Mouse (Mus musculus) embryo, embryonic 10.5 days (tissue): ENCODE data around the gene Olah.
A peak's percentile ranks its signal among the peaks of the same experiment; 100 is the strongest.

Source experiments
- DNase-seq: peaks from one replicate; pipeline ENCODE4 v3.0.0-alpha.2; 2015; ENCODE audit warnings: low spot score

Olah gene

DNA sequence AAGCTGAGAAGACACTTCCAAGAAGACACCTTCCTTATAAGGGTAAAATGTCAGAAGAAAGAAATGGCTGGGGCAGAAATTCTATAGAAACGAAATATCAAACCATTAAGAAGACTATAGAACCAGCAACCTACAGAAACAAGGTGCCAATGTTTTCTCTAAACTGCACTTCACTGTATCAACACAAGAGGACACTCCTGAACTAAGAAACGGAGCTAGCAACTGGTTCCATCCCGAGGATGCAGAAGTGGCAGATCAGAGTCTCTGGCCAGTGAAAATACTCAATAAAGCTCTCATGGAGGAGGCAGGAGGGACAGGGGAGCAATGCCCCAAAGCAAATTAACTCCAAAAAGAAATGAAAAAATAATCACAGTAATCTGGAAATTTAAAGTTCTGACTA lies 48.1 kb downstream of the Olah start:
- peak; percentile 66 for DNase-seq

DNA sequence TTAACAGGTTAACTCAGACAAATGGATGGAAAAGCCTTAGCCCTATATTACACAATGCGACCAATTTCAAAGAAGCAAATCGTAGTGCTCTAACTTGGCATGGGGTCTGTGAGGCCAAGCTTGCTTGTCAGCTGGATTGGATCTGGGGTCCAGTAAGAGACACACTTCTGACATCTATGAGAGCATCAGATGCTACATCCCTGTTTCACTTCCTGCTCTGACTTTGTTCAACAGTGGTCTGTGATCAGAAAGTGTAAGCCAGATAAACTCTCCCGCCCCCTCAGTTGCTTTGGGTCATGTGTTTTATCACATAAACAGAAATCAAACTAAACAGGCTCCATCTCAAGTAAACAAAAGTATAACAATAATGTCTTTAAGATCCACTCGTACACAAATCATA lies 48.6 kb downstream of the Olah start:
- no peak for DNase-seq

GRCm38 (mm10) chr2:3335611-3336301 lies 61.3 kb downstream of the Olah start, which contains the start of gene Acbd7:
Acbd7 (plus strand) TSS chr2:3336168.
- peak; percentile 73 for DNase-seq

DNA sequence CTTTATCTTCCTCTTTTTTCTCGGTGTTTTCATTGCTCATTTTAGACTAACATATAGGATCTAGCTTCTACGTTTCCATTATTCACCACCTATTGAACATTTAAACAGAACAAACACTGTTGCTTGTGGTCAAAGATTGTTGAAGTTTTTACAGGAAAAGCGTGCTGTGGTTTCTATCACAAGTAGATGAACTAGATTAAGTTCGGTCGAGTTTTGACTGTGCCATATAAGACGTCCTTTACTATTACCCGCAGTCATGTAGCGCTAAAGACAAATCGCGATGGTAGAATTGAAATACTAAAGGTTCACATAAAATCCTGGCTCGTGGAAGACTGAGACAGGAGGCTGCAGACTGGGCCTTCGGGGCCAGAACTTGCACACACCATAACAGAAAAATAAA lies 63.2 kb downstream of the Olah start:
- DNase-seq, result no peak

DNA sequence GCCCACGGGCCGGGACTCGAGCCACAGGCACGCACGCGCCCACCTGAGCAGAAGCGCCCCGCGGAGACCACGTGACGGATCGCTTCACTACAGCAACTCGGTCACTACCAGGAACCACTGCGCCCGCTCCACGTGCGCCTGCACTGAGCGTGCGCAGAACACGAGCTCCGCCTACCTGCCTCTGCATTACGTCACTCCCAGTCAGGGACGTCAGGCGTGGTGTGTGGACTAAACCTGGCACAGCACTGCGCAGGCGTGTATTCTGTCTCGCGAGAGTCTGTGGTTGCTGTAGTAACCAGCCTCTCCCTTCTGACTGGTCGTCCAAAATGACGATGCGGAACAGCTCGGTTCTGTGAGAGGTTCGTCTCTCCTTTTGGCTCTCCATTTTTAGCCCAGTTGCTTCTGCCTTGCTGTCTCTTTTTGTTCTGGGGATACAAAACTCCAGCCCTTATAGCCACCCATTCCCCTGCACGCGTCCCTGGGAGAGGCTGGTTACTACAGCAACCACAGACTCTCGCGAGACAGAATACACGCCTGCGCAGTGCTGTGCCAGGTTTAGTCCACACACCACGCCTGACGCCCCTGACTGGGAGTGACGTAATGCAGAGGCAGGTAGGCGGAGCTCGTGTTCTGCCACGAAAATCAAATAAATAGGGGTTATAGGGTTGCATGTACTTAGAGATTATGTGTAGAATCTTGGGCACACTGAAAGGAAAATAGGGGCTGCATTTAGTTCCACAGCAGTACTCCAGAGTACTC lies 64.3 kb downstream of the Olah start, which contains the start of gene Rpp38:
Gene Rpp38 (minus strand): TSS at position 160 of the 759 bp plus-strand sequence.
- peak; percentile 98 for DNase-seq

- peak; percentile 66 for DNase-seq
Observed at GRCm38 (mm10) chr2:3332056-3332455, 65.0 kb downstream of the Olah start.

DNA sequence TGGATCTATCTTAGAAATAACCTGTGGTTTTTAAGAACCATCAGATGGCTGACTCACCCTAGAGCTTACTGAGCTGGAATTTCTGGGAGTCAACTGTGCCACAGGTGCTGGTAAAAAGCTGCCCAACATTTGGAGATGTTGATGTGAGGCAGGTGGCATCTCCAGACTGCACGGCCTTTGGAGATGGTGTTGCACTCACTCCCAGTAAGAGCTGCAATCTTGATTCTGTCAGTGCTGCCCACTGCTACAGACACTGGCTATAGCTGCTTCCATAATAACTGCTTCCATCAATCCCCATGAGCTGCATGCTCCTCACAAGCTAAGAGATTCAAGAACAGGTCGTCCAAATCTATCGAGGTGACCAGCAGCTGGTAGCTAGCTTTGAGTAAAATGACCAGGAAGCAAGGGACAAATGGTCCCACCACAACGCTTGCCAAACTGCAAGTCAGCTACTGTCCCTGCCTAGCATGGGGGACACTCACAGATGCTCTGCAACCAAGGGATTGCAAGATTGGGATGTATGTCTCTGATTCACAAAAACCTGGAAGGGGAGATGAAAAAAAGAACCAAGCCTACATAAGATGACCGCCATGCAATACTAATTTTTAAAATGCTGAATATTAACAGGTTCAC lies 65.8 kb downstream of the Olah start:
- DNase-seq, result no peak

DNA sequence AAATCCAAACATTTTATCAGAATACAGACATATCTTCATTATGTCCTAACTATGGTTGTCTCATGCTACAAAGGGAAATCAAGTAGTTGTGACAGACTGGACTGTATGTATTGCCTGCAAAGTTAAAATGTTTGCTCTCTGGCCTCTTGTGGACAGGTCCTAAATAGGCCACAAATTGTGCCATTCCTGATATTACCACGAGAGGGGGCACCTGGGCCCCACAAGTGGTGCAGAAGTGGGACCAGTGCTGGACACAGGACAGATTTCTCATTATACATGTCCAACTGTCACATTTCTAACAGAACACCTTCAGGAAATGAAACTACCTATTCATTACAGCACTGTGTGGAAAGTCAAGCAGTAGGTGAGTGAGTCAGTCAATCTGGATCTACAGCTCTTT lies 69.7 kb downstream of the Olah start:
- DNase-seq, result peak; percentile 67

DNA sequence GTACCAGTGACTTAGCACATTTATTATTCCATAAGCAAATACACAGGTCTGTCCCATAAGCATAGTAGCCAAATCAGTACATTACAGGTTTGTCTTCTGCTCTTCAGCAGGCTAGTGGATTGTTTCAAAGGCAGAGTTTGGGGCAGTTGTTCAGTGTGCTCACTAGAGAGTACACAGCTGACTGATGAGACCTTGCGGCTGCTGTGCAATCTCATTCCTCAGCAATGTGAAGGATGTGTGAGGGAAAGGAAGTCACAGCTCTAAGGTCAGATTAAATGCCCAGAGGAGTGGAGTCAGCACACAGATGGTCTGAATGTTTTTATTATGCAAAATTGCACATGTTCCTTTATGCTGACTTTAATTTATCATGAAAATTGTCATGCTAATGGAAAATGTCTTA lies 70.5 kb downstream of the Olah start:
- no peak for DNase-seq

DNA sequence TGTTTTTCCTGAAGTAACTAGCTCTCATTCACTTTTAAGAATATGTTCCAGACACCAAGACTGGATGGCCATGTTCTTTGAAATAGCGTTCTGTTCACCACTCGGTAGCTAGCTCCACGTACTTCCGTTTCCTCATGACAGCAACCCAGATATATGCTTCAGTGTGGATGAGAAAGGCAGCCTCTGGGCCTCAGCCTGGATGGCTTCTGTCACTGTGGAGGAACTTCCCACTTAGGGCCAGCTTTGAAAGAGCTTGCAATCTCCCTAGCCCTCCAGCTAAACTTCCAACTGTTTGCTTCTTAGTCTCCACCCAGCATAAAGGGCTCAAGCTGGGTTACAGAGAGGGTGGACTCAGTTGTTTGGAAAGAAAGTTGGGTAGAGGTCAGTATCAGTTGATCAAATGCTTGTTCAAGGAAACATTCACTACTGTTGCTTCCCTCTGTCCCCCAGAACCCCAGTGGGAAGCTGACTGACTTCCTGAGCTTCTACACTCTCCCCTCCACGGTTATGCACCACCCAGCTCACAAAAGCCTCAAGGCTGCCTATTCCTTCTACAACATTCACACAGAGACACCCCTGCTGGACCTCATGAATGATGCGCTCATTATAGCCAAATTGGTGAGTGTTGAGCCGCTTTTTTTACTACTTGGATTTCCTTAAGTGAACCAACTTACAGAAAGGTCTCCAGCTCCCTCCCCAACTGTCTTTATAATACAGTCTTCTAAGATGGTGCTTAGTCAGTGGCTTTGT lies 72.5 kb downstream of the Olah start:
- DNase-seq, result no peak

- DNase-seq, result no peak
Observed at GRCm38 (mm10) chr2:3323132-3323531, 73.9 kb downstream of the Olah start.

- DNase-seq, result no peak
Observed at GRCm38 (mm10) chr2:3305426-3306025, 91.5 kb downstream of the Olah start.

DNA sequence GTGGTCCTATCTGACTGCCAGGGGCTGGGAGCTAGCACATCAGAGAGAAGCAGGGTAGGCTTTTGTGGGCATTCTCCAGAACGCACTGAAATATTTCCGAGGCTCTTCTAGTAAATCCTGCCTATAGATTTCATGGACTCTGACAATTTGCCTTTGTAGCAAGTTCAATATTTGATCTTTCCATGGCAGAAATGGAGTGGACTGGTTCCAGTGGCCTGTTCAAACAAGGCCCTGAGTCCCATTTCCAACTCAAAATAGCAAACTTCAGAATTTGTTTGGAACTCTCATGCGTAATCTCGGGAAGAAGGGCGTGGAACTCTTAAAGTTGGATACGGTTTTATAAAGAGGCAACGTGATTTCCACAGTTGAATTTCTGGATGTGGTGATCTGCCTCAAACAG lies 101.2 kb downstream of the Olah start:
- no peak for DNase-seq

GRCm38 (mm10) chr2:3292170-3292569 lies 104.8 kb downstream of the Olah start:
- no peak for DNase-seq
